18 mouse cellular contexts compared by ENCODE assay signal in the genomic region with DNA sequence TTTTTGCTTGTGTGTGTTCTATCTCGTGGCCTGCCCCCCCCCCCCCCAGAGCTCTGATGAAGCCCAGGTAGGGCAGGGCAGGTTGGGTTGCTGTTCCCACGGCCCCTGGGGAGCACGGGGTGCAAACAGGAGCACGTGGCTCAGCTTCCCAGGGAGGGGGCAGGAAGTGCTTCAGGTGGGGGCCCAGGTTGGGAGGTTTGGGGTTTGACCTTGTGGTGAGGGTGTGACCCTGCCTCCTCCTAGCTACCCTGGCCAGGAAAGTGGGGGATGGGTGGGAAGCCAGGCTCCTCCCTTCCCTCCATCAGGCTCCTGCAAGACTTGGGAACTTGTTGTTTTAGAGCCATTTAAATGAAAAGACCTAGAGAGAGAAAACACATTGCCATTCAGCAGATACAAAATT. TPM values are rescaled to one million over a fixed set of nuclear protein-coding genes. Genes with fewer than 3 reads are reported as not detected.
DNase-seq lines count a peak whose midpoint lies in the region; TF ChIP-seq lines count a peak whose summit lies in the region.
"Had no signal": no experiment of that assay in that cellular context is flagged by ENCODE, and none has a peak within 500 bp of the region (broad histone marks: within the 10 kb centered on the region; RNA-seq: fewer than 3 reads in every experiment).

No protein-coding gene starts in this region.

- no peaks in the 10 kb centered on the region for H3K27me3 ChIP-seq in CH12.LX (replicated peaks)
- no peaks in the 10 kb centered on the region for H3K27me3 ChIP-seq in thymus, adult 2 months (ENCODE audit: control insufficient read depth, insufficient read depth, low read length)

- H3K27ac ChIP-seq in CH12.LX (ENCODE audit: insufficient read depth, low read depth) = no peak overlapping the region
- H3K27ac ChIP-seq in thymus, adult 2 months (ENCODE audit: control insufficient read depth, insufficient read depth, low read length) = no peak overlapping the region
- H3K27ac ChIP-seq: embryonic facial prominence, embryonic 13.5 days; forebrain, embryonic 10.5 days; intestine, embryonic 15.5 days had no signal

- TF ChIP-seq POLR2A in CH12.LX (IDR thresholded peaks at IDR 0.05; ENCODE audit: low read depth, low read length) = no peak
- no peak for TF ChIP-seq POLR2A in thymus, adult 2 months (IDR thresholded peaks at IDR 0.05; ENCODE audit: control insufficient read depth, extremely low read depth, insufficient read depth, low read length, poor library complexity)

- in situ Hi-C loops in CH12.LX (cut with MboI; ENCODE audit: low pct_ligation_motif_present, low pct_unique_long_range_greater_than_20kb, low sequenced_read_pairs) = no loop called here

- DNase-seq in B cell, adult 2 months = peak; percentile 62 to 69
- DNase-seq in CH12.LX (ENCODE audit: extremely low read depth) = no peak
- peak; percentile 86 for DNase-seq in induced T-regulatory cell, adult 2 months (ENCODE audit: low read depth)
- DNase-seq in thymus, adult 2 months = peak; percentile 68
- DNase-seq in ovary, postnatal 10 days (ENCODE audit: low spot score) = no peak
- DNase-seq in yolk sac, embryonic 10.5 days (ENCODE audit: low spot score) = no peak
- no peak for DNase-seq in urinary bladder, postnatal 36 days (ENCODE audit: low spot score in 2 of 2)
- DNase-seq: cerebellum, postnatal 25 days; kidney, postnatal 14 days; layer of hippocampus, postnatal 36 days had no signal

- no peak overlapping the region for H3K4me2 ChIP-seq in CH12.LX (ENCODE audit: insufficient read depth, low read depth, poor library complexity, severe bottlenecking)
- H3K4me2 ChIP-seq: embryonic facial prominence, embryonic 13.5 days; intestine, embryonic 15.5 days had no signal

- H3K4me1 ChIP-seq in CH12.LX (ENCODE audit: control insufficient read depth in 1 of 2, insufficient read depth in 2 of 2) = peaks cover 41 to 77% of the 10 kb centered on the region in 2 experiments
- H3K4me1 ChIP-seq in thymus, adult 2 months (replicated peaks; ENCODE audit: control insufficient read depth, insufficient read depth, low read length) = peaks cover 64% of the 10 kb centered on the region
- H3K4me1 ChIP-seq: embryonic facial prominence, embryonic 13.5 days; intestine, embryonic 15.5 days had no signal

- TF ChIP-seq EP300 in CH12.LX (IDR thresholded peaks at IDR 0.05; ENCODE audit: low read length) = no peak

- dilution Hi-C loops in CH12.LX (cut with MboI; ENCODE audit: extremely low pct_ligation_motif_present, extremely low pct_unique_long_range_greater_than_20kb, low sequenced_read_pairs) = no loop called here

- H3K9me3 ChIP-seq in CH12.LX (replicated peaks; ENCODE audit: low read length) = no peaks in the 10 kb centered on the region
- H3K9me3 ChIP-seq: forebrain, embryonic 10.5 days; intestine, embryonic 15.5 days had no signal

- no peak overlapping the region for H3K9ac ChIP-seq in CH12.LX (ENCODE audit: insufficient read depth, low read depth)
- H3K9ac ChIP-seq: embryonic facial prominence, embryonic 13.5 days; intestine, embryonic 15.5 days had no signal

- no peak overlapping the region for H3K4me3 ChIP-seq in CH12.LX (replicated peaks in 1 of 3; ENCODE audit: low read depth in 2 of 3, low read length in 2 of 3, poor library complexity in 1 of 3)
- no peak overlapping the region for H3K4me3 ChIP-seq in thymus, adult 2 months (ENCODE audit: control insufficient read depth, insufficient read depth, low read length)
- H3K4me3 ChIP-seq: embryonic facial prominence, embryonic 13.5 days; forebrain, embryonic 10.5 days; intestine, embryonic 15.5 days had no signal

- TF ChIP-seq RAD21 in CH12.LX (IDR thresholded peaks at IDR 0.05; ENCODE audit: low read depth, low read length) = no peak

- TF ChIP-seq CTCF in CH12.LX (conservative IDR thresholded peaks at IDR 0.05 in 1 of 2, IDR thresholded peaks at IDR 0.05 in 1 of 2; ENCODE audit: low read depth in 2 of 2, low read length in 2 of 2) = no peak
- TF ChIP-seq CTCF in thymus, adult 2 months (IDR thresholded peaks at IDR 0.05; ENCODE audit: borderline replicate concordance, control insufficient read depth, extremely low read depth, insufficient read depth, low read length, poor library complexity) = no peak

- 1% methylated on average over 4 of the region's 4 CpGs for WGBS in thymus, adult 2 months

- no peaks in the 10 kb centered on the region for H3K36me3 ChIP-seq in CH12.LX (replicated peaks in 1 of 2; ENCODE audit: control insufficient read depth in 1 of 2, insufficient read depth in 1 of 2, low read length in 1 of 2)
- H3K36me3 ChIP-seq in thymus, adult 2 months (ENCODE audit: control insufficient read depth, insufficient read depth, low read length) = no peaks in the 10 kb centered on the region
- H3K36me3 ChIP-seq: embryonic facial prominence, embryonic 13.5 days; forebrain, embryonic 10.5 days; intestine, embryonic 15.5 days had no signal

- no peaks in the 10 kb centered on the region for H3K79me2 ChIP-seq in CH12.LX (replicated peaks; ENCODE audit: control insufficient read depth, extremely low read depth, insufficient read depth, poor library complexity, severe bottlenecking)

TF ChIP-seq in CH12.LX, 34 proteins besides CTCF, POLR2A, EP300 and RAD21:
- TF ChIP-seq MAX (IDR thresholded peaks at IDR 0.05; ENCODE audit: low read length) = peak; percentile 29; the same call in 1 of the 2 replicates
- no peak for TF ChIP-seq E2F4 (IDR thresholded peaks at IDR 0.05; ENCODE audit: insufficient replicate concordance, low read depth, low read length)
- peak; percentile 36; the same call in 1 of the 2 replicates for TF ChIP-seq ETS1 (conservative IDR thresholded peaks at IDR 0.05; ENCODE audit: low read depth, low read length)
- no peak for TF ChIP-seq KAT2A (IDR thresholded peaks at IDR 0.05; ENCODE audit: insufficient replicate concordance, low read length)
- no peak for TF ChIP-seq JUND (conservative IDR thresholded peaks at IDR 0.05; ENCODE audit: low read depth, low read length)
- no peak for TF ChIP-seq NRF1 (IDR thresholded peaks at IDR 0.05; ENCODE audit: low read depth, low read length)
- TF ChIP-seq IRF4 (IDR thresholded peaks at IDR 0.05; ENCODE audit: low read depth, low read length) = no peak
- no peak for TF ChIP-seq USF1 (IDR thresholded peaks at IDR 0.05; ENCODE audit: low read depth, low read length)
- no peak for TF ChIP-seq UBTF (IDR thresholded peaks at IDR 0.05; ENCODE audit: low read depth, low read length)
- TF ChIP-seq CHD2 (IDR thresholded peaks at IDR 0.05; ENCODE audit: low read length) = peak; percentile 52
- TF ChIP-seq GABPA (IDR thresholded peaks at IDR 0.05; ENCODE audit: insufficient replicate concordance, low read depth, low read length) = no peak
- no peak for TF ChIP-seq CHD1 (IDR thresholded peaks at IDR 0.05; ENCODE audit: low read depth, low read length)
- TF ChIP-seq MAFK (IDR thresholded peaks at IDR 0.05; ENCODE audit: insufficient replicate concordance, low read length) = no peak
- no peak for TF ChIP-seq ZNF384 (IDR thresholded peaks at IDR 0.05; ENCODE audit: low read depth, low read length)
- TF ChIP-seq BHLHE40 (IDR thresholded peaks at IDR 0.05; ENCODE audit: low read depth, low read length) = peak; percentile 45; the same call in 1 of the 2 replicates
- TF ChIP-seq MXI1 (IDR thresholded peaks at IDR 0.05; ENCODE audit: low read depth, low read length) = 0 out of 2 replicates have a peak, but pooled peaks have one; percentile 14
- no peak for TF ChIP-seq HCFC1 (IDR thresholded peaks at IDR 0.05; ENCODE audit: low read depth, low read length)
- TF ChIP-seq RCOR1 (conservative IDR thresholded peaks at IDR 0.05; ENCODE audit: low read depth, low read length) = no peak
- TF ChIP-seq ZC3H11A (IDR thresholded peaks at IDR 0.05; ENCODE audit: low read depth, low read length) = no peak
- TF ChIP-seq JUN (IDR thresholded peaks at IDR 0.05; ENCODE audit: insufficient read depth, low read depth, low read length) = no peak
- no peak for TF ChIP-seq SIN3A (IDR thresholded peaks at IDR 0.05; ENCODE audit: low read length)
- TF ChIP-seq MAZ (IDR thresholded peaks at IDR 0.05; ENCODE audit: low read depth, low read length) = peak; percentile 62
- no peak for TF ChIP-seq USF2 (conservative IDR thresholded peaks at IDR 0.05; ENCODE audit: low read depth, low read length)
- TF ChIP-seq ZKSCAN1 (IDR thresholded peaks at IDR 0.05; ENCODE audit: borderline replicate concordance, low read depth, low read length) = no peak
- no peak for TF ChIP-seq MYC (IDR thresholded peaks at IDR 0.05; ENCODE audit: low read depth, low read length)
- no peak for TF ChIP-seq SMC3 (IDR thresholded peaks at IDR 0.05; ENCODE audit: low read depth, low read length)
- TF ChIP-seq NELFE (IDR thresholded peaks at IDR 0.05; ENCODE audit: low read depth, low read length) = no peak
- TF ChIP-seq TBP (conservative IDR thresholded peaks at IDR 0.05; ENCODE audit: low read depth, low read length) = no peak
- TF ChIP-seq TCF12 (IDR thresholded peaks at IDR 0.05; ENCODE audit: low read depth, low read length) = no peak
- 0 out of 2 replicates have a peak, but pooled peaks have one; percentile 19 for TF ChIP-seq ELF1 (IDR thresholded peaks at IDR 0.05; ENCODE audit: low read depth, low read length)
- no peak for TF ChIP-seq MEF2A (IDR thresholded peaks at IDR 0.05; ENCODE audit: borderline replicate concordance, low read depth, low read length)
- no peak for TF ChIP-seq POLR2AphosphoS2 (IDR thresholded peaks at IDR 0.05; ENCODE audit: low read depth, low read length)
- TF ChIP-seq ZMIZ1 (IDR thresholded peaks at IDR 0.05; ENCODE audit: low read depth, low read length) = no peak
- TF ChIP-seq PAX5 (IDR thresholded peaks at IDR 0.05; ENCODE audit: low read length) = no peak
TF ChIP-seq in CH12.LX: peak in this region for 7.

RNA-seq across cellular contexts. Expression of gene Dtx1, which starts 23.3 kb away (rescaled TPM):
- 3.2 and 3.9 TPM in 2 replicates for total RNA-seq in CH12.LX (2012; rRNA removed)
- 0.30 and 0.98 TPM in 2 replicates for total RNA-seq in CH12.LX (2014; rRNA removed)
- 2.1 and 2.9 TPM in 2 replicates for polyA plus RNA-seq in CH12.LX (2012; ENCODE audit: insufficient read length, low read depth)
- polyA plus RNA-seq in thymus, adult 2 months (2012; rRNA removed) = 60.6 and 66.6 TPM in 2 replicates
- total RNA-seq: megakaryocyte progenitor cell, adult 5-6 weeks had no signal
- polyA plus RNA-seq: liver, embryonic 16.5 days had no signal

RNA-seq across cellular contexts. Expression of gene Rasal1, which starts 39.8 kb away (rescaled TPM):
- 15.6 and 17.7 TPM in 2 replicates for total RNA-seq in CH12.LX (2012; rRNA removed)
- 11.7 TPM in 2 replicates for total RNA-seq in CH12.LX (2014; rRNA removed)
- polyA plus RNA-seq in CH12.LX (2012; ENCODE audit: insufficient read length, low read depth) = 19.6 and 21.4 TPM in 2 replicates
- polyA plus RNA-seq in thymus, adult 2 months (2012; rRNA removed) = 27.7 and 28.0 TPM in 2 replicates
- total RNA-seq: heart, postnatal 25 days had no signal

RNA-seq across cellular contexts. Expression of gene Cfap73, which starts 54.4 kb away (rescaled TPM):
- total RNA-seq in CH12.LX (2012; rRNA removed) = not detected in 2 replicates
- total RNA-seq in CH12.LX (2014; rRNA removed) = not detected in 2 replicates
- polyA plus RNA-seq in CH12.LX (2012; ENCODE audit: insufficient read length, low read depth) = 0.26 TPM in 1 of 2 replicates, not detected in the other
- polyA plus RNA-seq in thymus, adult 2 months (2012; rRNA removed) = 0.15 and 0.33 TPM in 2 replicates
- total RNA-seq: heart, adult 18-20 months; heart, postnatal 25 days; megakaryocyte progenitor cell, adult 5-6 weeks had no signal
- polyA plus RNA-seq: embryonic facial prominence, embryonic 13.5 days; forebrain, embryonic 10.5 days; intestine, embryonic 15.5 days; limb, embryonic 11.5 days; liver, embryonic 16.5 days had no signal

Comparison
In these comparisons a context has a peak if more than half of its experiments do, and no peak if none do; other contexts are left out.
1. DNase-seq: peak in B cell, adult 2 months (2 of 2), induced T-regulatory cell, adult 2 months (single experiment) and thymus, adult 2 months (single experiment); none in CH12.LX (single experiment), ovary, postnatal 10 days (single experiment), yolk sac, embryonic 10.5 days (single experiment) and urinary bladder, postnatal 36 days (0 of 2).
2. RNA of gene Dtx1, which starts 23.3 kb away (polyA plus RNA-seq): 60.6 to 66.6 TPM in thymus, adult 2 months; 2.1 to 2.9 TPM in CH12.LX; every median in the first group is over 10 times any median in the second.